Mouse (Mus musculus) adrenal gland, adult 2 months (tissue): ENCODE data around the gene Camta1. TPM values are rescaled to one million over a fixed set of nuclear protein-coding genes. Genes with fewer than 3 reads are reported as not detected.
A peak's percentile ranks its signal among the peaks of the same experiment; 100 is the strongest.

Source experiments
- DNase-seq: peaks from one replicate; pipeline ENCODE4 v3.0.0; 2021
- polyA plus RNA-seq: library from polyadenylated mRNA; depleted of rRNA; stranded (reverse); fragments of >200 nt; gene quantifications from 2 replicates; pipeline ENCODE4 v1.2.3, GENCODE M21; 2012
- total RNA-seq, 2 experiments: library from RNA; stranded (reverse); gene quantifications; 2 replicates each; pipeline ENCODE4 v1.2.3; 2021

Gene Camta1
- total and polyA plus RNA-seq, 3 experiments: 8.5 to 35.0 (median 24.0) TPM

- DNase-seq: no peak
Observed at GRCm38 (mm10) chr4:151519011-151519410, 342.7 kb downstream of the Camta1 start.

- DNase-seq: no peak
Observed at GRCm38 (mm10) chr4:151516998-151517799, 344.5 kb downstream of the Camta1 start.

GRCm38 (mm10) chr4:151515316-151515715 lies 346.4 kb downstream of the Camta1 start:
- DNase-seq: no peak

- DNase-seq: no peak
Observed at GRCm38 (mm10) chr4:151511092-151511491, 350.6 kb downstream of the Camta1 start.

DNA sequence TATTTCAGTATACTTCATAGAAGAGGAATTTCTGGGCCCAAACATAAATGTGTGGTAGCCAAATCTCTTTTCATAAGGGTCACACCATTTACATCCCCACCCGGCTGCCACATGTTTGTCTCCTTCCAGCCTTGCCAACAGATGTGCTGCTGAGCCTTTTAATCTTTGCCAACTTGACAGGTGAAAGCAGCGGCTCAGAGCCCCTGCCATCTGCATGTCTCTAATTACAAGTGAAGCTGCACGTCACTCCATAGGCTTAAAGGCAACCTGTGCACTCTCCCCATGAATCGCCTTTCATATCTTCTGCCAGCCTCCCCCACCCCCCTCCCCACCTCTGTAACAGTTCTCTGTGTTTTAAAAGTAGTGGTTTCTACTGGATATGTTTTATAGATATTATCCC lies 351.3 kb downstream of the Camta1 start:
- no peak for DNase-seq

- DNase-seq: no peak
Observed at GRCm38 (mm10) chr4:151506701-151507100, 355.0 kb downstream of the Camta1 start.

- no peak for DNase-seq
Observed at GRCm38 (mm10) chr4:151498481-151499276, 363.0 kb downstream of the Camta1 start.

DNA sequence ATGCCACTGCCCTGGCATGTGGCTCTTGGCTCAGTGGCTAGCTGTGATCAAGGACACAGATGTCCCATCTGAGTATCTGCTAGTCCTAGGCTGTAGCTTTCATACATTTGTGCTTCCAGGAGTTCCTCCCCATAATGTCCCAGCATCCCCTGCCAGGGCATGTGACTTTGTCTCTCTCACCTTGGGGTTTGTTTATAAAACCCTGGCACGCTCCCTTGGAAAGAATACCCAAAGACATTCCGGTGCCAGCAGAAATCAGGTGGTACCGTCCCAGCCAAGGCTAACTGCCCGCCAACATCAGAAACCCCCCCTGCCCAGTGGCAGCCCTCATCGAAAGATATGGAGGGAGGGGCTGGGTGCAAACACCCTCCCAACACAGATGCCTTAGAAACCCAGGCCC lies 365.1 kb downstream of the Camta1 start:
- no peak for DNase-seq

DNA sequence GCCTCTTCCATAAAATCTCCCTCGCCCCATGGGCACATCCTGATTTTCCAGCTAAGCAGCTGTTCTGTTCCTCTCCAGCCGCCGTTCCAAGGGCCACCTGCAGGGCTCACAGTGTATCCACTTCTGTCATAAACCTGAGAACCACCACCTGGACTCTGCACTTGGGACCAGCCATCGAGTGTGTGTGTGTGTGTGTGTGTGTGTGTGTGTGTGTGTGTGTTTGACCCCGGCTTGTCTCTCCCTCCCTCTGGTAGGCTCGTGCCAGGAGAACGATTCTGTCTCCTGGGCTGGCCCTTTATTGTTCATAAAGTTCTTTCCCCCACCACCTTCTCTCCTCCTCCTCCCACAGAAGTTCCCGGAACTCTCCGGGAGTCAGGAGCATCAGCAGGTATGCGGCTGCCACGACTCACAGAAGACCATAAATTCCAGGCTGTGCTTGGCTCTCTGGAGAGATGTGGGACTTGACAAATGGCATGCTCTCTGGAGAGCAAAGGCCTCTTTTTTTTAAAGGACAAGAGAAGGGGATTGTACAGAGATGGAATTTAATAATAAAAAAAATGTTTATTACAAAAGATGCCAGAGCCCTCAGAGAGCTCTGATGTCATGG lies 366.3 kb downstream of the Camta1 start:
- DNase-seq: no peak

DNA sequence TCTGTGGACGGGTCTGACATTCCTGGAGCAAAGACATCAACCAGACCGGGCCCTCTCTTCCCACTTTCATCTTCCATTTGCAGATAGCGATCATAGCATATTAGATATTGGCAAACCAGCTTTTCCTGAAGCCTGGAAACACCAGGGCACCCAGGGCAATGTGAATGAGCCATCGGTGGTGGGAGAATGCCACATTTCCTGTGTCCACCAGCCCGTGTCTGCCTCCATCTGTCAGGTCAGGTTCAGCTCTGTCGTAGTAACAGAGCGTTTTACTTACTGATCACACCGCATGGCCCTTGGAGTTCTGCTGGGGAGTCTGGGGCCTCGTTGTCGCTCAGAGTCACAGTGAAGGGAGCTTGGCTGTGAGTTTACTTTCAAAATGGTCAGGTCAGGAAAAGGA lies 368.9 kb downstream of the Camta1 start:
- DNase-seq: no peak

DNA sequence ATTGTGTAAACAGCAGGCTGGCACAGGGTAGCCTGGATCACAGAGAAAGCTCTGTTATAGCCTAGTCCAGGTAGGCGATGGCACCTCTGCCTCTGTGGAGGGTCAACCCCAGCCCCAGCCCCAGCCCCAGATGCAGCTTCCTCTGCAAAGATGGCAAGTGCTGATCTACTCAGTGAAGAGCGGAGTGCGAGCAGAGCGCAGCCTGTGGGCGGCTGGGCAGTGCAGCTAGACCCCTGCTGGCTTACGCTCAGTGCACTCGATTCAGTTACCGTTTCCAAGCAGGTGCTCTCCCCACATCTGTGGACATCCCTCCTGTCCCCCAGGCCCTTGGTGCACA lies 377.7 kb downstream of the Camta1 start:
- no peak for DNase-seq

DNA sequence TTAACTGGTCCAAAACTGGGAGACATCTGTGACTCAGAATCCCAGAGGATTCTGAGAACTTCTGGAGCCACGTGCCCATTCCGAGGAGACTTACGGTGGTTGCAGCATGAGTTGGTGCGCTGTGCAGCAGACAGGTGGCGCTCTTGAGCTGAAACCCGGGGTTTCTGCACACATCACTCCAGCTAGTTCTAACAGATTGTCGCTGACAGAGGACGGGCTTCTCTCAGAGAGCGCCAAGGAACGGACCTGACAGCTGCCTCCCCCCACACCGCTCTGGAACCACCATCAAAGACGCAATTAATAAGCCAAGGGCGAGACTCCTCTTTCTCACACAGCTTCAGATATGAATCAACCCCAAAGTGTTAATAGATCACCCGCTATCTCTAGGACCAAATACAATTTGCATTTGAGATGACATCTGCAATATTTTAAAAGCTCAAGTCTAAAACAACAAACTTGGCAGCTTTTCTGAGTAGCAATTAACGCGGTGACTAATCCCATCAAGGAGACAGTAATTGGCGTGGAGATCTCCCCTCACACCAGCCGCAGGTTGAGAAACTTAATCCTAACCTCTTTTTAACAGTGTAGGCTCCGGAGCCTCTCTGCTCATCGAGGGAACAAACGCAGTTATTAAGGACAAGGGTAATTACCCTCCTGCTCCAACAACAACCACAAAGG lies 378.2 kb downstream of the Camta1 start:
- peak; percentile 52 for DNase-seq

GRCm38 (mm10) chr4:151480928-151481327 lies 380.7 kb downstream of the Camta1 start:
- DNase-seq: no peak

DNA sequence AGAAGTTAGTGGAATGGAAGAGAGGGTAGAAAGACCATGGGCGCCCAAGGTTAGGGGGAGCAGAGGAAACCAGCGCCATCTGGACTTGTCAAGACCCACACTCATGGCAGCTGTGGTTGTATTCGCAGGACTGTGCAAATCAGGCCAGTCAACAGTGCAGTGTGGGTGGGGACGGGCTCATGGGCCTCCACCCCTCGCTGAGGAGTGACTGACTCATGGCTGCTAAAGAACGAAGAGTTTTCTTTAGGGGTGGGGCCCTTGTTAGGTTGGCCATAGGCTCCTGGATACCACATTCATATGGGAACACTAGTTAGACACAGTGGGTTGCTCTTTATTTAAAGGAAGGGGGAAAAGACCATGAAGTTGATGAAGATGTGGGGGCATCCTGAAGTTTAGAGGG lies 383.7 kb downstream of the Camta1 start:
- DNase-seq: no peak

GRCm38 (mm10) chr4:151474895-151475470 lies 386.7 kb downstream of the Camta1 start:
- DNase-seq: no peak

GRCm38 (mm10) chr4:151471886-151472285 lies 389.8 kb downstream of the Camta1 start:
- DNase-seq: no peak

GRCm38 (mm10) chr4:151468381-151468780 lies 393.3 kb downstream of the Camta1 start:
- no peak for DNase-seq

DNA sequence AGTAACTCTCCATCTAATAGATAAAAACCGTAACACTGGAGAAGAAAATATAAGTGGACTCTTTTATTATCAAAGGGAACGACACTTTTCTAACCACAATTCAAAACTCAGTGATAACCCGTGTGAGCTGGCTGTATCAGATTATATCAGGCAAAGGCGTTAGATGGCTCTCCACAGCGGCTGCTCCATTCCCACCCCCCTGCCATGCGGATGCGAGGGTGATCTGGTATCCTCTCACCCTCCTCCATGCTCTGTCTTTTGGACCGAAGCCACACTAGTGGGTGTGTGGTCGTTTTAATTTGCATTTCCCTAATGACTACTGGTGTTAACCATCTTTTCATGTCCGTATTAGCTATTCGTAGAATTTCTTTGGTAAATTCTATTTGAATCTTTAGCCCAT lies 403.0 kb downstream of the Camta1 start:
- no peak for DNase-seq

DNA sequence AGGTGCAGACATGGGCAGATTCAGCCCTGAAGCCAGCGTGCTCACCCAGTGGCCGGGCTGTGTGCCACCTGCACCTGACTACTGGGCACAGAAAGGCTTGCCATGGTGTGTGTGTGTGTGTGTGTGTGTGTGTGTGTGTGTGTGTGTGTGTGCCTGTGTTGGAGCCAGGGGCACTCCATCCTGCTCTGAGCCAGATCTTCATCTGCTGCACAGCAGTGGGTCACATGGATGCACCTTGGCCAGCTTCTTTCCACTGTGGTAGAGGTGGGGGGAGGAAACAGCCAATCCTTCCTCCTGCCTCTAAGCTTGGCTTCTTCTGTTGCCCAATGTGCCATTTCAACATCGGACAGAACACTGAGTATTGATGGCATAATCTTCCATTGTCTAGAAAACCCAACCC lies 407.1 kb downstream of the Camta1 start:
- peak; percentile 16 for DNase-seq

- DNase-seq: peak; percentile 7
Observed at GRCm38 (mm10) chr4:151454065-151454464, 407.6 kb downstream of the Camta1 start.

- DNase-seq: no peak
Observed at GRCm38 (mm10) chr4:151451885-151452284, 409.8 kb downstream of the Camta1 start.

DNA sequence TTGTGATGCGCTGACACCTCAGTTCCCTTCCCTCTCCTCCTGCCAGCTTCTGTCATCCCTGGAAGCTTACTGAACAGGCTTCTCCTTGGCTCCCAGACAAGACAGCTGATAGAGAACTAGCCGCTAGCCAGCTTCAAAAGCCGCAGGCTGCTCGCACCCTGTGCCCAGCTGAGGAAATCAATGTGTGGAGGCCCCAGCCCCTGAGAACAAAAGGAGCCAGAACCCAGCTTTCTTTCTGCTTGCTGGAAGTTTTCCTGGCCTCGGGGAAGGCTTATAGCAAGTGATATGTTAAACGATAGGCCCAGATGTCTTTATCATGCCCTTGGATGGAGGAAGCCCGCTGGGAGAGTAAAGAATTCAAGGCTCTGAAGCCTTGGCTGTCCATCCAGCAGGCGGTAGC lies 411.7 kb downstream of the Camta1 start:
- DNase-seq: no peak
